Mouse (Mus musculus) heart, embryonic 16.5 days (tissue): Measurements from ENCODE around the gene Snn. TPM values are rescaled to one million over a fixed set of nuclear protein-coding genes. Genes with fewer than 3 reads are reported as not detected.

Experiments used
- ATAC-seq: fragments of 200-750 bp; cut with Nextera tagmentation; replicated peaks from 2 replicates; pipeline ENCODE4 v1.8.0; 2017; ENCODE audit warnings: moderate number of reproducible peaks; ENCODE audit not compliant: insufficient read depth, low FRiP score; ENCODE audit errors: extremely low read depth
- H3K27ac ChIP-seq: fragments of 300-500 bp; sonication (generic); 2 replicates; pipeline ENCODE4 v1.5.1; 2014; ENCODE audit warnings: mild to moderate bottlenecking, low read length, control low read depth, moderate library complexity
- H3K27me3 ChIP-seq: fragments of 300-500 bp; sonication (generic); 2 replicates; pipeline ENCODE4 v1.6.1; 2014; ENCODE audit warnings: low read length, mixed read lengths; ENCODE audit not compliant: control insufficient read depth, insufficient read depth
- H3K36me3 ChIP-seq: fragments of 300-500 bp; sonication (generic); 2 replicates; pipeline ENCODE4 v1.6.1; 2014; ENCODE audit not compliant: control insufficient read depth, insufficient read depth
- H3K4me1 ChIP-seq: fragments of 300-500 bp; sonication (generic); 2 replicates; pipeline ENCODE4 v1.6.1; 2014; ENCODE audit warnings: low read length, mixed read lengths; ENCODE audit not compliant: control insufficient read depth, insufficient read depth
- H3K4me2 ChIP-seq: fragments of 300-500 bp; sonication (generic); 2 replicates; pipeline ENCODE4 v1.6.1; 2014; ENCODE audit warnings: low read depth, mild to moderate bottlenecking, control low read depth, low read length
- H3K4me3 ChIP-seq: fragments of 300-500 bp; sonication (generic); 2 replicates; pipeline ENCODE4 v1.5.1; 2014; ENCODE audit warnings: mild to moderate bottlenecking, control low read depth, low read length
- H3K9ac ChIP-seq: fragments of 300-500 bp; sonication (generic); 2 replicates; pipeline ENCODE4 v1.6.1; 2014; ENCODE audit warnings: low read length, control low read depth
- H3K9me3 ChIP-seq: fragments of 300-500 bp; sonication (generic); replicated peaks from 2 replicates; pipeline ENCODE4 v1.6.1; 2016; ENCODE audit warnings: low read length; ENCODE audit not compliant: control insufficient read depth
- WGBS: fragments of 180-500 bp; shearing (Covaris S2); extraction: QIAGEN DNeasy Blood & Tissue Kit; methylation state at CpG from one replicate; pipeline ENCODE4 v1.1.7; 2014; 5-methylcytosine and 5-hydroxymethylcytosine counted together
- polyA plus RNA-seq: library from polyadenylated mRNA; unstranded; fragments of >200 nt; fragmentation: Nextera tagmentation; extraction: Ambion mirVana; gene quantifications from 2 replicates; pipeline ENCODE4 v1.2.1, GENCODE M21; 2015

The Snn gene
- polyA plus RNA-seq, 1 experiment from 2014 or later, result 49.2 TPM

DNA sequence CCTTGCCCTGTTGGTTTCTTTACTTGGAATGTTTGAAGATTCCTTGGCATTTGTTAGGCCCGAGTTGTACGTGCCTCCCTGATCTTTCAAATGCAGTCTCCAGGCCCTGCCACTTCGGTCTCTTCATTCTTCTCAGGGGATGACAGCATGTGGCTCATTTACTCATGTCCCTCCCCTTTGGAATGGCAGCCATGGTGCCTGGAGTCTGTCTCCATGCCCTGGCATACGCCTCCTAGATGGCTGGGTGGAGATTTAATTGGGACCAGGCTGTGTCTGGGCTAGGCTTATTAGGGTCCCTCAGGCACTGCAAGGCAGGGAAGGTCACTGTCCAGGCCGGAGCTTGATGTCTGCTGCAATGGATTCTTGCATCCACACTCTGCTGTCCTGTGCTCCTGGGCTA lies 4.8 kb upstream of the Snn start:
- no peaks in the 10 kb centered on the region for H3K9me3 ChIP-seq
- ATAC-seq, result no peak
- H3K4me1 ChIP-seq, result no peaks in the 10 kb centered on the region
- H3K27ac ChIP-seq, result no peak overlapping the region
- H3K4me3 ChIP-seq, result no peak overlapping the region
- no peak overlapping the region for H3K9ac ChIP-seq
- WGBS, result 68% methylated on average over 5 of the region's 5 CpGs
- H3K27me3 ChIP-seq, result no peaks in the 10 kb centered on the region
- H3K36me3 ChIP-seq, result no peaks in the 10 kb centered on the region
- H3K4me2 ChIP-seq, result no peak overlapping the region

DNA sequence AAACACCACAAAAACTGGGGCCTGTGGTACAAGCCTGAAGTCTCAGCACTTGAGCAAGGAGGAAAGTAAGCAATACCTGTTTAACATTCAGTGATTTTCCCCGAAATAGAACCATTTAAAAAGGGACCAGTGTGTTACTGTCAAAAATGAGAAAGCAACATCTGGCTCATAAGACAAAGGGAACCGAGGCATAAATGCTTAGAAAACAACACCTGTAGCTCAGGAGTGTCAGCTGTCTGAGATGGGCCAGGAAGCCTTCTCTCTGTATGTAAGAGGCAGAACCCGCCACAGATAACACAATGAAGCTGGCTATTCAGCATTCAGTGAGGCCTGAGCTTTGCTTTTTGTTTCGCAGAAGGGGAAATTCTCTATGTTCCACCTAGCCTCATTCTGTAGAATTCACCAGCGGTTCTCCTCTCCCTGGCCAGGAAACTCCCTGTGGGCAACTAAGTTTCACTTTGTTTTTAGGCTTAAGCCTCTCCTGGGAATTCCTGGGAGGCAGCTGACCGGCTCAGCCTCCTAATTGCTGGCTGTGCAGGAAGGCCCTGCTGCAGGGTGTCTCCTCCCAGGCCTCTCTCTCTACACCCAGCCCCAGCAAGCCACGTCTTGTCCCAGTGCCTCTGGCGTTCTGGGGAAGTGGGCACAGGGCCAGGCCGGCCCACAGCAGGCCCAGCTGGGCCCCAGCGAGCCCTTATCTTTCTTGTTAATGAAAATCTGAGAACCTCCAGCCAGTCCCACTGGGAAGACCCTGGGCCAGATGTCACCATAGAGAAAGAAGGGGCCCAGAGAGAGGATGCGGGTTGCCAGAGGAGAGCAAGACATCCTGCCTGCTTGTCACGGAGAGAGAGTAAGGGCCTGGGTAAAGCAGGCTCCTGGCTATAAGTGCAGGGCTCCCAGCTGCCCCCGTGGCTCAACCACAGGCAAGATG lies 2.3 kb downstream of the Snn start:
- Histone ChIP-seq H3K9ac (peak overlapping the region; percentile 66), H3K4me2 (peak overlapping the region; percentile 48), H3K4me3 (no peak overlapping the region), H3K36me3 (no peaks in the 10 kb centered on the region), H3K9me3 (no peaks in the 10 kb centered on the region), H3K27me3 (no peaks in the 10 kb centered on the region), H3K27ac (peak overlapping the region; percentile 96), H3K4me1 (peaks cover 42% of the 10 kb centered on the region)
- WGBS, result 19% methylated on average over 13 of the region's 13 CpGs
- ATAC-seq, result peak; percentile 75

DNA sequence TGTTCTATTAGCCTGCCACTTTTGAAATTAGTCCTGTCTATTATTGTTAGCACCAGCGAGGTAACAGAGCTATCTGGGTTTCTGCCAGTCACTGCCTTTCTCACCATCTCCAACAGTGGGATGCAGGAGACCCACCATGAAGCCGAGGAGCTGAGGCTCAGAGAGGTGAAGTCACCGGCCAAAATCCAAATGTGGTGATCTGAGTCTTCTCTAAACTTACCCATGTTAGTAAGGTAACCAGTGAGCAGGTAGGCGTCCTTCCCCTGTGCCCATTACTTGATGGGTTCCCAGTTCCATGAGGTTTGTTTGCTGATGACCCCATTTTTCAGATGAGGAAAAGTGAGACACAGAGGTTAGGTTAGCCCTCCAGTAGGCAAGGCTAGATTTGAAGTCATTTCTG lies 3.6 kb downstream of the Snn start:
- WGBS, result 75% methylated on average over 4 of the region's 4 CpGs
- peak overlapping the region; percentile 96; the same call in 1 of the 2 replicates for H3K27ac ChIP-seq
- H3K4me1 ChIP-seq, result peaks cover 47% of the 10 kb centered on the region
- no peak overlapping the region for H3K4me3 ChIP-seq
- H3K36me3 ChIP-seq, result no peaks in the 10 kb centered on the region
- H3K9me3 ChIP-seq, result no peaks in the 10 kb centered on the region
- ATAC-seq, result no peak
- H3K27me3 ChIP-seq, result no peaks in the 10 kb centered on the region
- H3K4me2 ChIP-seq, result no peak overlapping the region; the same call in 1 of the 2 replicates
- peak overlapping the region; percentile 14; the same call in 1 of the 2 replicates for H3K9ac ChIP-seq

DNA sequence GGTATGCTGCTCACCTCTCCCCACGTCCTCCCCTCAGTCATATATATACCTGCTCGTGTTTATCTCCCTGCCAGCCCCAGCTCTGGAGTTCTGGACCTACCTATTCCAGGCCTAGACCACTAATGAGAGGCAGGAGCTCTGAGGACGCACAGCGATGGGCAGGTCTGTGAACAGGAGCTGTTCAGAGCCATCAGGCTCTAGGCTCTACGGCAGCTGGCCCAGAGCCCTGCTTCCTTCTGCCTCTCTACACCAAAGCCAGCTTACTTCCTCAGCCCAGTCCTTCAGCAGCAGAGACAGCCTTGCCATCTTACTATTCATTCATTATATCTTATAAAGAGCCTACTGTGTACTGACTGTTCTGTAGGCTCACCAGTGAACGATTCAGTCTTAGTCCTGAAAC lies 4.0 kb downstream of the Snn start:
- Histone ChIP-seq H3K4me1 (peaks cover 51% of the 10 kb centered on the region), H3K9me3 (no peaks in the 10 kb centered on the region), H3K36me3 (no peaks in the 10 kb centered on the region), H3K9ac (peak overlapping the region; percentile 10; the same call in 1 of the 2 replicates), H3K4me2 (no peak overlapping the region; the same call in 1 of the 2 replicates), H3K4me3 (no peak overlapping the region), H3K27ac (no peak overlapping the region), H3K27me3 (no peaks in the 10 kb centered on the region)
- ATAC-seq, result no peak
- 80% methylated on average over 6 of the region's 6 CpGs for WGBS

DNA sequence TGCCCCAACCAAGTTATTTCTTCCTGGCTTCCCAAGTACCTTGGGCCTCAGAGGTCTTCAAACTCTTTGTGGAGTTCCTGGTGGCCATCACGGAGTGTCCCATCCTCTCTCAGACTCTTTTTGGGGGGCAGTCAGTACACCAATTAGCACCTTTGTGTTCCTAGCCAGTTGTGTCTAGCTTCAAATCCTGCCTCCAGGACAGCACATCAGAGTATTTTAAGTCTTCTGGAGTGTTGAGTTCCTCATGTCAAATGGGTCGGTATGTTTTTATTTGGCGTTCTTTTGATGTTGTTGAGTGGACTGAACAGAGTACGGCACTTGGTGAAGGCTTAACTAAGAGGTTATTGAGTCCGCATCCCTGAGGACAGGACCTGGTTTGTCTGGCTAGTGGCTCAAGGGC lies 4.7 kb downstream of the Snn start:
- ATAC-seq, result no peak
- H3K27ac ChIP-seq, result peak overlapping the region; percentile 63
- no peaks in the 10 kb centered on the region for H3K27me3 ChIP-seq
- no peaks in the 10 kb centered on the region for H3K36me3 ChIP-seq
- 51% methylated on average over 5 of the region's 5 CpGs for WGBS
- H3K9me3 ChIP-seq, result no peaks in the 10 kb centered on the region
- H3K9ac ChIP-seq, result peak overlapping the region; percentile 60
- peaks cover 51% of the 10 kb centered on the region for H3K4me1 ChIP-seq
- H3K4me2 ChIP-seq, result peak overlapping the region; percentile 73
- peak overlapping the region; percentile 77 for H3K4me3 ChIP-seq

- ATAC-seq, result peak; percentile 95
- Histone ChIP-seq H3K9me3 (no peaks in the 10 kb centered on the region), H3K4me3 (peak within 1 kb of the TSS; percentile 77), H3K27ac (peak within 1 kb of the TSS; percentile 91), H3K27me3 (no peaks in the 10 kb centered on the region), H3K4me1 (peaks cover 57% of the 10 kb centered on the region), H3K36me3 (no peaks in the 10 kb centered on the region), H3K9ac (peak within 1 kb of the TSS; percentile 92), H3K4me2 (peak within 1 kb of the TSS; percentile 88)
- WGBS, result under 1% methylated on average over 74 of the region's 78 CpGs
Observed at GRCm38 (mm10) chr16:11066029-11066832, 5.5 kb downstream of the Snn start, which contains the start of gene Litaf. TSS of gene Litaf (minus strand) at chr16:11066157.

DNA sequence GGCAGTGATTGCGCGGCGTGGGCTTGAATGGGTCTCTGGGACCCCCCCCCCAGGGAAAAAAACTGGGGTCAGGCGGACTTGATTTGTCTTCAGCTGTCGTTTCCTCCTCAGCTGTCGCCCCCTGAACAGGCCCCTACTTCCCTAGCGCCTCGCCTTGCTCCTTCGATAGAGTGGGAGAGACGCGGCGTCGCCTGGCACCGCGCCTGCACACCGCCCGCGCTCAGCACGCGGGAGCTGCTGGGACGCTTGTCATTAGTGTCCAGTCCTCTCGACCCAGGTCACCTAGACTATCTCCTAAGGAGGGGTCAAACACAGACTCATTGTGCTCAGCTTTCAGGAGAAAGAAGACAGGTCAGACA lies 6.1 kb downstream of the Snn start:
- peaks cover 60% of the 10 kb centered on the region for H3K4me1 ChIP-seq
- H3K9ac ChIP-seq, result peak overlapping the region; percentile 92
- H3K27ac ChIP-seq, result peak overlapping the region; percentile 91
- WGBS, result under 1% methylated on average over 22 of the region's 22 CpGs
- H3K9me3 ChIP-seq, result no peaks in the 10 kb centered on the region
- H3K4me3 ChIP-seq, result peak overlapping the region; percentile 77
- ATAC-seq, result 0 out of 2 replicates have a peak, but pooled peaks have one; percentile 14
- peak overlapping the region; percentile 88 for H3K4me2 ChIP-seq
- H3K36me3 ChIP-seq, result no peaks in the 10 kb centered on the region
- H3K27me3 ChIP-seq, result no peaks in the 10 kb centered on the region

DNA sequence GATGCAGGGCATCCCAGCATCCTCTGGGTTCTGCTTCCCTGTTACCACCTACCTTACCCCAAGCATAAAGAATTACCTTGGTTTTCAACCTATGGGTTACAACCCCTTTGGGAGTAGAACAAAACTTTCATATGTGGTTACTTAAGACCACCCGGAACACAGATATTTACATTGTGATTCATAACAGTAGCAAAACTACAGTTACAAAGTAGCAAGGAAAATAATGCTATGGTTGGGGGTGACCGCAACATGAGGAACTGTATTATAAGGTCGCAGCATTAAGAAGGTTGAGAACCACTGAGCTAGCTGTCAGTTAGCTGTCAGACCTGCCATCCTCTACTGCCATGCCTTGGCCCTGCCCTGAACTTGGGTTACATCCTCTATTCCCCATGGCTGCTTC lies 7.9 kb downstream of the Snn start:
- WGBS, result 88% methylated on average over 3 of the region's 3 CpGs
- peaks cover 50% of the 10 kb centered on the region for H3K4me1 ChIP-seq
- H3K36me3 ChIP-seq, result 0 out of 2 replicates have a peak, but pooled peaks cover 6% of the 10 kb centered on the region
- no peak overlapping the region for H3K9ac ChIP-seq
- ATAC-seq, result no peak
- H3K27me3 ChIP-seq, result no peaks in the 10 kb centered on the region
- H3K9me3 ChIP-seq, result no peaks in the 10 kb centered on the region
- peak overlapping the region; percentile 88; the same call in 1 of the 2 replicates for H3K4me2 ChIP-seq
- H3K4me3 ChIP-seq, result no peak overlapping the region
- H3K27ac ChIP-seq, result peak overlapping the region; percentile 17; the same call in 1 of the 2 replicates
